Comparison of ENCODE assay signal across 15 mouse cellular contexts in genomic region chr11:98418939-98419547, GRCm38 (mm10). TPM values are rescaled to one million over a fixed set of nuclear protein-coding genes. Genes with fewer than 3 reads are reported as not detected.
DNase-seq lines count a peak whose midpoint lies in the region; ATAC-seq and TF ChIP-seq lines count a peak whose summit lies in the region.
"Had no signal": no experiment of that assay in that cellular context is flagged by ENCODE, and none has a peak within 500 bp of the region (broad histone marks: within the 10 kb centered on the region; RNA-seq: fewer than 3 reads in every experiment).

No protein-coding gene starts in this region.

- no peak for TF ChIP-seq CTCF in lung, adult 2 months (IDR thresholded peaks at IDR 0.05; ENCODE audit: insufficient read depth, low read length)

- peaks cover 23% of the 10 kb centered on the region for H3K36me3 ChIP-seq in heart, embryonic 16.5 days (ENCODE audit: control insufficient read depth, insufficient read depth)
- H3K36me3 ChIP-seq in stomach, embryonic 16.5 days (ENCODE audit: control insufficient read depth, insufficient read depth, low read length): peaks cover 10% of the 10 kb centered on the region; the same call in 1 of the 2 replicates
- H3K36me3 ChIP-seq in hindbrain, embryonic 16.5 days (ENCODE audit: control insufficient read depth, insufficient read depth, low read length): no peaks in the 10 kb centered on the region

- no peak overlapping the region for H3K9ac ChIP-seq in heart, embryonic 16.5 days (ENCODE audit: low read length)
- peak overlapping the region; percentile 57 for H3K9ac ChIP-seq in stomach, embryonic 16.5 days (ENCODE audit: low read length)
- H3K9ac ChIP-seq in hindbrain, embryonic 16.5 days (ENCODE audit: low read depth, low read length): no peak overlapping the region
- H3K9ac ChIP-seq: hindbrain, embryonic 14.5 days had no signal

- WGBS in heart, embryonic 16.5 days: 74% methylated on average over 10 of the region's 10 CpGs
- 64% methylated on average over 10 of the region's 10 CpGs for WGBS in lung, adult 2 months
- WGBS in stomach, embryonic 16.5 days: 68% methylated on average over 10 of the region's 10 CpGs
- WGBS in hindbrain, embryonic 16.5 days: 77% methylated on average over 10 of the region's 10 CpGs

- no peak for TF ChIP-seq POLR2A in lung, adult 2 months (IDR thresholded peaks at IDR 0.05; ENCODE audit: borderline replicate concordance, extremely low read depth, low read depth, low read length)

- H3K4me2 ChIP-seq in heart, embryonic 16.5 days (ENCODE audit: low read depth, low read length): no peak overlapping the region
- 0 out of 2 replicates have a peak overlapping the region, but pooled peaks have one; percentile 24 for H3K4me2 ChIP-seq in stomach, embryonic 16.5 days (ENCODE audit: low read depth, low read length)
- no peak overlapping the region for H3K4me2 ChIP-seq in hindbrain, embryonic 16.5 days (ENCODE audit: low read length)
- H3K4me2 ChIP-seq: hindbrain, embryonic 14.5 days had no signal

- ATAC-seq in heart, embryonic 16.5 days (replicated peaks; ENCODE audit: extremely low read depth, insufficient read depth, low FRiP score): no peak
- peak; percentile 41; the same call in 1 of the 2 replicates for ATAC-seq in stomach, embryonic 16.5 days (ENCODE audit: insufficient read depth, low FRiP score)
- no peak for ATAC-seq in hindbrain, embryonic 16.5 days
- ATAC-seq: forebrain, embryonic 16.5 days had no signal

- H3K27ac ChIP-seq in heart, embryonic 16.5 days (ENCODE audit: low read length): peak overlapping the region; percentile 19; the same call in 1 of the 2 replicates
- peak overlapping the region; percentile 90 for H3K27ac ChIP-seq in stomach, embryonic 16.5 days (ENCODE audit: low read length)
- H3K27ac ChIP-seq in hindbrain, embryonic 16.5 days (ENCODE audit: low read depth, low read length): no peak overlapping the region
- H3K27ac ChIP-seq: hindbrain, embryonic 14.5 days had no signal

- H3K9me3 ChIP-seq in heart, embryonic 16.5 days (replicated peaks; ENCODE audit: control insufficient read depth, low read length): no peaks in the 10 kb centered on the region
- no peaks in the 10 kb centered on the region for H3K9me3 ChIP-seq in stomach, embryonic 16.5 days (replicated peaks; ENCODE audit: control insufficient read depth, low read length)
- H3K9me3 ChIP-seq in hindbrain, embryonic 16.5 days (ENCODE audit: control insufficient read depth, low read length): no peaks in the 10 kb centered on the region

- DNase-seq in heart, postnatal 4 days: no peak
- peak; percentile 72 to 83 for DNase-seq in kidney, adult 8-10 months
- DNase-seq in lung, adult 2 months: peak; percentile 53
- no peak for DNase-seq in spleen, postnatal 14 days (ENCODE audit: low spot score in 2 of 2)
- DNase-seq: adrenal gland, adult 8-10 months; gastrocnemius, postnatal 14 days; layer of hippocampus, adult 9-11 months; retina, postnatal 1 day had no signal

- H3K27me3 ChIP-seq in heart, embryonic 16.5 days (ENCODE audit: control insufficient read depth, insufficient read depth, low read length): no peaks in the 10 kb centered on the region
- no peaks in the 10 kb centered on the region for H3K27me3 ChIP-seq in stomach, embryonic 16.5 days (ENCODE audit: control insufficient read depth, insufficient read depth, low read length)
- H3K27me3 ChIP-seq in hindbrain, embryonic 16.5 days (replicated peaks; ENCODE audit: control insufficient read depth, insufficient read depth, low read length): no peaks in the 10 kb centered on the region

- no peak overlapping the region for H3K4me3 ChIP-seq in heart, embryonic 16.5 days (ENCODE audit: low read length)
- H3K4me3 ChIP-seq in lung, adult 2 months (replicated peaks; ENCODE audit: extremely low read depth, low read depth, low read length): no peak overlapping the region
- H3K4me3 ChIP-seq in stomach, embryonic 16.5 days (replicated peaks; ENCODE audit: low read length): no peak overlapping the region
- H3K4me3 ChIP-seq in hindbrain, embryonic 16.5 days (ENCODE audit: low read length): no peak overlapping the region
- H3K4me3 ChIP-seq: myocyte had no signal

- peaks cover 47% of the 10 kb centered on the region for H3K4me1 ChIP-seq in heart, embryonic 16.5 days (ENCODE audit: control insufficient read depth, insufficient read depth, low read length)
- peaks cover 11% of the 10 kb centered on the region for H3K4me1 ChIP-seq in lung, adult 2 months (ENCODE audit: control insufficient read depth, insufficient read depth, low read length)
- peaks cover 41% of the 10 kb centered on the region for H3K4me1 ChIP-seq in stomach, embryonic 16.5 days (ENCODE audit: control insufficient read depth, insufficient read depth, low read length)
- H3K4me1 ChIP-seq in hindbrain, embryonic 16.5 days (ENCODE audit: control insufficient read depth, insufficient read depth, low read depth, low read length): 0 out of 2 replicates have a peak, but pooled peaks cover under 1% of the 10 kb centered on the region

RNA-seq across cellular contexts. Expression of gene Erbb2, which starts 6.8 kb away (rescaled TPM):
- polyA plus RNA-seq in heart, embryonic 16.5 days (2015; fragmentation: Nextera tagmentation; extraction: Ambion mirVana): 34.1 and 41.9 TPM in 2 replicates
- 10 to 100 TPM; 24.1 to 27.0 TPM for total RNA-seq in heart, postnatal 4 days (2021)
- 31.7 and 33.8 TPM in 2 replicates for polyA plus RNA-seq in lung, adult 2 months (2012; rRNA removed)
- 52.1 and 62.2 TPM in 2 replicates for polyA plus RNA-seq in stomach, embryonic 16.5 days (2015; fragmentation: Nextera tagmentation; extraction: Ambion mirVana)
- polyA plus RNA-seq in hindbrain, embryonic 16.5 days (2015; fragmentation: Nextera tagmentation; extraction: Ambion mirVana): 6.6 and 10.0 TPM in 2 replicates
- total RNA-seq: megakaryocyte, adult 5-6 weeks had no signal

RNA-seq across cellular contexts. Expression of gene Pgap3, which starts 18.8 kb away (rescaled TPM):
- polyA plus RNA-seq in heart, embryonic 16.5 days (2015; fragmentation: Nextera tagmentation; extraction: Ambion mirVana): 18.0 and 19.0 TPM in 2 replicates
- total RNA-seq in heart, postnatal 4 days (2021): 10 to 100 TPM; 19.6 to 20.5 TPM
- polyA plus RNA-seq in lung, adult 2 months (2012; rRNA removed): 26.6 and 28.1 TPM in 2 replicates
- 16.4 and 17.0 TPM in 2 replicates for polyA plus RNA-seq in stomach, embryonic 16.5 days (2015; fragmentation: Nextera tagmentation; extraction: Ambion mirVana)
- 8.2 and 9.3 TPM in 2 replicates for polyA plus RNA-seq in hindbrain, embryonic 16.5 days (2015; fragmentation: Nextera tagmentation; extraction: Ambion mirVana)

RNA-seq across cellular contexts. Expression of gene Mien1, which starts 19.7 kb away (rescaled TPM):
- polyA plus RNA-seq in heart, embryonic 16.5 days (2015; fragmentation: Nextera tagmentation; extraction: Ambion mirVana): 100 and 115 TPM in 2 replicates
- total RNA-seq in heart, postnatal 4 days (2021): 10 to 100 TPM; 46.9 to 49.0 TPM
- polyA plus RNA-seq in lung, adult 2 months (2012; rRNA removed): 44.8 and 58.0 TPM in 2 replicates
- 152 and 157 TPM in 2 replicates for polyA plus RNA-seq in stomach, embryonic 16.5 days (2015; fragmentation: Nextera tagmentation; extraction: Ambion mirVana)
- 250 and 276 TPM in 2 replicates for polyA plus RNA-seq in hindbrain, embryonic 16.5 days (2015; fragmentation: Nextera tagmentation; extraction: Ambion mirVana)

RNA-seq across cellular contexts. Expression of gene Grb7, which starts 27.2 kb away (rescaled TPM):
- polyA plus RNA-seq in heart, embryonic 16.5 days (2015; fragmentation: Nextera tagmentation; extraction: Ambion mirVana): 1.9 and 4.3 TPM in 2 replicates
- not detected for total RNA-seq in heart, postnatal 4 days (2021)
- 48.0 and 48.9 TPM in 2 replicates for polyA plus RNA-seq in lung, adult 2 months (2012; rRNA removed)
- polyA plus RNA-seq in stomach, embryonic 16.5 days (2015; fragmentation: Nextera tagmentation; extraction: Ambion mirVana): 44.3 and 53.1 TPM in 2 replicates
- 1.3 and 2.5 TPM in 2 replicates for polyA plus RNA-seq in hindbrain, embryonic 16.5 days (2015; fragmentation: Nextera tagmentation; extraction: Ambion mirVana)
- total RNA-seq: gastrocnemius, postnatal 14 days; megakaryocyte, adult 5-6 weeks had no signal
- polyA plus RNA-seq: myocyte had no signal

RNA-seq across cellular contexts. Expression of gene Pnmt, which starts 32.8 kb away (rescaled TPM):
- 0.37 and 0.39 TPM in 2 replicates for polyA plus RNA-seq in heart, embryonic 16.5 days (2015; fragmentation: Nextera tagmentation; extraction: Ambion mirVana)
- not detected for total RNA-seq in heart, postnatal 4 days (2021)
- polyA plus RNA-seq in lung, adult 2 months (2012; rRNA removed): 2.0 and 3.5 TPM in 2 replicates
- polyA plus RNA-seq in stomach, embryonic 16.5 days (2015; fragmentation: Nextera tagmentation; extraction: Ambion mirVana): 0.15 TPM in 1 of 2 replicates, not detected in the other
- 4.5 and 4.9 TPM in 2 replicates for polyA plus RNA-seq in hindbrain, embryonic 16.5 days (2015; fragmentation: Nextera tagmentation; extraction: Ambion mirVana)
- total RNA-seq: megakaryocyte, adult 5-6 weeks had no signal

Comparison
In these comparisons a context has a peak if more than half of its experiments do, and no peak if none do; other contexts are left out.
1. DNase-seq: peak in kidney, adult 8-10 months (2 of 2) and lung, adult 2 months (single experiment); none in heart, postnatal 4 days (single experiment) and spleen, postnatal 14 days (0 of 2).